Mouse (Mus musculus) layer of hippocampus, adult 8-10 months (tissue): ENCODE data around the gene Mfsd4b4. TPM values are rescaled to one million over a fixed set of nuclear protein-coding genes. Genes with fewer than 3 reads are reported as not detected.
"Not testable (repeated sequence)": the region's sequence is repeated elsewhere in the genome, so short reads cannot be mapped to it uniquely, and the experiment has no call there.

ENCODE experiments used
- DNase-seq, 2 experiments: peaks; one replicate each; pipeline ENCODE4 v3.0.0; 2022; ENCODE audit warnings: low spot score in 2 of 2
- total RNA-seq, 4 experiments: library from RNA; stranded (reverse); gene quantifications; 2 replicates each; pipeline ENCODE4 v1.2.4; 2022

The Mfsd4b4 gene
- total RNA-seq, result 1 to 10 TPM; 8.8 to 9.9 (median 9.3) TPM

- peak; percentile 79 to 80 for DNase-seq
Observed at GRCm38 (mm10) chr10:39898874-39899371, at the start of gene Mfsd4b4. Mfsd4b4 (minus strand) TSS chr10:39899238.

DNA sequence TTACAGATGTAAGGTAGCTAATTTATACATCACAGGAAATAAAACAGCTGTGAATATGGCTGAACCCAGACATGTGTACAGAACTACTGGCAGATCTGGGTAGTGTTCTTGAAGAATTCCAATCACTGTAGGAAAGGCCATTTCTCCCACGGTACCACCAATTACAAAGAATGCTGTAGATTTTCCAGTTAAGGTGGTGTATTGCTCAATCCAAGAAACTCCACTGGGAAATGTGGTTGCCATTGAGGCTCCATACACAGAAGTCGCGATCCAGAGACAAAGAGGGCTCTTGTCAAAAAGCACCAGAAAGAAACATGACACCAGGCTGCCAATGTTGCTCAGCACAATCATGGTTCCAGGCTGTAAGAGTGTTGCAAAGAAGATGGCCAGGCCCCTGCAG, 48.2 kb upstream of the Mfsd4b4 start:
- DNase-seq, result not testable (repeated sequence)

DNA sequence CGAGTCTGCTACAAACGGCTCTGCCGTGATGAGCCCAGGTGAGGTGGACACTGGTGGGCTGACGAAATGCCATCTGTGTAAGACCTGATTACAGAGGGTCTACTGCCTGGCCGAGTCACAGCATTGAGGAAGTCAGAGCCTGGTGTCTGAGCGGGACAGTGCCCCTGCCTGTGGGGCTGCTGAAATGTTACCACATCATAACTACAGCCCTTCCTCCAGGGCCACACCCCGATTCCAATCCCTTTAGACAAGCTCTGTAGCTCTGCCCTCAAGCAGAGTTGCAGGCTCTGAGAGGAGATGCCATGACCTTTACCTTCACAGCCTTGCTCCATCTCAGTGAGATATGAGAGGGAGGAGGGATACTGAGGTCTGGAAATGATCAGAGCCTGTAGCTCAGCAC, 37.5 kb upstream of the Mfsd4b4 start:
- DNase-seq, result no peak

GRCm38 (mm10) chr10:39926616-39927139, 27.6 kb upstream of the Mfsd4b4 start, which contains the start of gene Mfsd4b2:
Mfsd4b2 (minus strand) TSS chr10:39926923.
- no peak for DNase-seq

DNA sequence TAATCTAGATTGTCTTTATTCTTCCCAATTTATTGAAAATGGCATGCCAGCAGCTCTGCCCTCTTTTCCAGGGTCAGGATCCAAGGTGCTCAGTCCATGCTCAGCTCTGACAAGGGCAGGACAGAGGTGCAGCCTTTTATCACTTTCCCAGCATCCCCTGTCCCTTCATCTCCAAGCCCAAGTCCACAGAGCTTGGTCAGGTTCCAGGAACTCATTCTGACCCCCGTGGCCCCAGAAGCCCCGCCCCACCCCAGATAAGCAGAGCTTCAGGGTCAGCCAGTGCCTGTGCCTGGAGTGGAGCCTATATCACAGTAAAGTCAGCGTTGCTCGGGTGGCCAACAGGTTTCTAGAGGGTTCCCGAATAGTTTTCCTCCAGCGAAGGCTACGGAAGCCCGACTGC, 25.5 kb upstream of the Mfsd4b4 start:
- DNase-seq, result not testable (repeated sequence)

- no peak for DNase-seq
Observed at GRCm38 (mm10) chr10:39912616-39913015, 13.6 kb upstream of the Mfsd4b4 start.

GRCm38 (mm10) chr10:39908768-39909441, 9.9 kb upstream of the Mfsd4b4 start:
- no peak for DNase-seq

- no peak for DNase-seq
Observed at GRCm38 (mm10) chr10:39906799-39907658, 8.0 kb upstream of the Mfsd4b4 start.

DNA sequence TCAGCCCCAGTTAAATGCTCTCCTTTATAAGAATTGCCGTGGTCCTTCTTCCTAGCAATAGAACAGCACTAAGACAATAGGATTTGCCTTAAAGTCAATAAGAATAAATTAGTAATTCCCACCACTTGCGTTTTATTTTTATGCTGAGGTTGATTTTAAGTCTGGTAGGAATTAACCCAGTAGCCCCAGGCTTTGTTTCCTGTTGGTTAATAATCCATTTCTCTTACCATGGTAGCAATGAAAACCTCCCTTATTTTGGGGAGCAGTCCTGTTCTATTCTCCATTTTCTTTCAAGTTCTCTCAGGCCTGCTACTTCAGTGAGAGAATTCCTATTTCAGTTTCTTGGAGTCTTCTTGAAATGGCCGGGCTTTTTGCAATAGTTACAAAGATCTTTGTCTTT, 5.2 kb upstream of the Mfsd4b4 start:
- no peak for DNase-seq

- no peak for DNase-seq
Observed at GRCm38 (mm10) chr10:39896503-39896902, 2.5 kb downstream of the Mfsd4b4 start.

- DNase-seq, result no peak
Observed at GRCm38 (mm10) chr10:39893702-39894697, 5.0 kb downstream of the Mfsd4b4 start.

DNA sequence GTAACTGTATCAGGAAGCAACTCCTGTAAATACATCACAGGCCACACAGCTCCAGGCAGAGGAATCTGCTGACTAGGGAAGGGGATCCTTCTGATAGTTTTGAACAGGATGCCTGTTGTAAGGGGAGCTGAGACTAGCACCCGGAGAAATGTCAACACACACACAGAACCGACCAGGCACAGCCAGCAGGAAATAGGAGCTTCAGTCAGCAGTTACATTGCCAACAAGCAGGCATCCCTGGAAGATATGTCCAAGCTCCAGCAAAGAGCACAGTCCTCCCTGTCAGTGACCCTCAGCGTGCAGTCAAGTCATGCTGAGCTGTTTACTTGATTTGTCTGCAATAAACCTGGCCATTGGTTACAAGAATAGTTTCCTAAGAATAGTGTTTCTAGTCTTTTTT, 10.4 kb downstream of the Mfsd4b4 start:
- DNase-seq, result no peak

DNA sequence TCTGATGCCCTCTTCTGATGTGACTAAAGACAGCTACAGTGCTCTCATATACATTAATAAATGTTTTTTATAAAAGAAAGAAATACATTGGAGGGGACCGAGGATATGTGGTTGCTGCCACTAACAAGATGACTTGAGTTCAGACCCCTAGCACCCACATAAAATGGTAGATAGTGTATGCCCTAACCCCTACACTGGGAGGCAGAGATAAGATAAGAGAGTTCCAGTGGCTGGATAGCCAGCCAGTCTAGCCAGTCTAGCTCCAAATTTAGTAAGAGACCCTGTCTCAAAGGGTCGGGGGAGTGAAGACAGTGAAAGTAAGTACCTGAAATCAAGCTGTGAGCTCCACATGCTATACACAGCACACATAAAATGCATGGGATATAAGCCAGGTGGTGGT, 33.5 kb downstream of the Mfsd4b4 start:
- no peak for DNase-seq

DNA sequence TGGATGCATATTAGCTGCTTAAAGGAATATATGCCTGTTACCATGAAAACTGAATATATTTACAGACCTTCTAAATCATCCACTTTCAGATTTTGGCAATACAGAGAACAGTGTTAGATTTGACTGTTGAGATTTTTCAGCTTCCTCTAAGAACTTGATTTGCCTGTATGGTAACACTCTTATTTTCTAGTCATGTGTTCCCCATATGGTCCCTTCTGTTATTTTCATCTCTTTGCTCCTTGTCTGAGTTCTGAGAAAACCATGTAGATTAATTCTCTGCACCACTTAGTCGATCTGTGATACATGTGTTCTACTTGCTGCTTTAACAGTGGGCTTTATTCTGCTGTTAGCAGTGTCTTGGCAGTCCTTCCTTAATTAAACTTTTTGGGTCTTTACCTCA, 56.4 kb downstream of the Mfsd4b4 start:
- no peak for DNase-seq

Other genes starting within 250 kb of the Mfsd4b4 start
- gene Rev3l, start 167.1 kb downstream of the Mfsd4b4 start, total RNA-seq, result 10 to 100 TPM; 34.3 to 40.5 (median 37.6) TPM
- under 1 TPM in 2 of 4 experiments, not detected in 2; 0.16 to 0.39 TPM for gene Mfsd4b2, start 27.7 kb upstream of the Mfsd4b4 start, total RNA-seq
- under 1 TPM in 2 of 4 experiments, not detected in 2; 0.34 to 0.37 TPM for gene Mfsd4b3, start 60.9 kb upstream of the Mfsd4b4 start, total RNA-seq
- gene Mfsd4b5, start 87.4 kb upstream of the Mfsd4b4 start, total RNA-seq, result under 1 TPM; 0.31 to 0.92 (median 0.58) TPM
- gene Mfsd4b1, start 126.0 kb upstream of the Mfsd4b4 start, total RNA-seq, result 1 to 10 TPM in 2 of 4 experiments, under 1 TPM in 2; 0.50 to 1.9 (median 1.0) TPM
- gene Slc16a10, start 243.0 kb upstream of the Mfsd4b4 start, total RNA-seq, result 1 to 10 TPM; 3.9 to 5.0 (median 4.3) TPM